Mouse (Mus musculus) yolk sac, embryonic 10.5 days (tissue): ENCODE data around the gene Adnp.

Experiments
- DNase-seq: peaks from one replicate; pipeline ENCODE4 v3.0.0-alpha.2; 2017; ENCODE audit warnings: low spot score

Gene Adnp

GRCm38 (mm10) chr2:168206725-168207644 is at the start of gene Adnp:
TSS of gene Adnp (minus strand) at chr2:168207112.
- peak; percentile 97 for DNase-seq

DNA sequence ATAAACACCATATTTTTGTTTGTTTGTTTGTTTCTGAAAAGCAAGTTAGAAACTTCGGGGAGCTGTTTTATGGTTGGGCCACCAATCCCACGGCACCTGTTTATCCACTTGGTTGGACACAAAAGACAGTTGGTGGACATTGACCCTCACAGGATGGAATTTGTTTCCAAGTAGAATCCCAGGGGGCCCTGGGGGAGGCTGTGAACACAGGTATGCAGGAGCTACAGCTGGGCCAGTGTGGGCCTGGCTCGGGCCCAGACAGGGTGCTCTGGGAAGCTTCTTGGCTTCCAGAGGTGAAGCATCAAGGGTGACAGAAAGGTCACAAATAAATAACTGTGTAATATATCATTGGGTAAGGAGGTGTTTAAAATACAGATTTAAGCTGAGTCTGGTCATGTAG is 49.6 kb upstream of the Adnp start:
- DNase-seq: no peak

DNA sequence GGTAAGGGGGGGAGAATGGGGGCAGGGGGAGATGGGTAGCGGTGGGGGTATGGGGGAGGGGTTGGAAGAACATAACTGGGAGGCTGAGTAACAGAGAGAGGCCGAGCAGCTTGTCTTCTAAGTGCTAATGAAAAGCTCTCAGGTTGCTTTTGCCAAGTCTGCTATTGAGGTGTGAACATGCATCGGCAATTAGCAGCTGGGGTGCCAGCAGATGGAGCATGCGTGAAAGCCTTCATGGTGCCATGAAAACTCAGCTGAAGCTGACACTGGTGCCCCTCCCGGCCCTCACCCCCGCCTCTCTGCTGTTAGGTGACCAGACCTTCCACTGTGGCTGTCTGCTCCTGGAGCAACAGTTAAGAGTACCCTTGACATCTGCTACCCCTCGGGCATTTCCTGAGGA is 46.9 kb upstream of the Adnp start:
- DNase-seq: no peak

DNA sequence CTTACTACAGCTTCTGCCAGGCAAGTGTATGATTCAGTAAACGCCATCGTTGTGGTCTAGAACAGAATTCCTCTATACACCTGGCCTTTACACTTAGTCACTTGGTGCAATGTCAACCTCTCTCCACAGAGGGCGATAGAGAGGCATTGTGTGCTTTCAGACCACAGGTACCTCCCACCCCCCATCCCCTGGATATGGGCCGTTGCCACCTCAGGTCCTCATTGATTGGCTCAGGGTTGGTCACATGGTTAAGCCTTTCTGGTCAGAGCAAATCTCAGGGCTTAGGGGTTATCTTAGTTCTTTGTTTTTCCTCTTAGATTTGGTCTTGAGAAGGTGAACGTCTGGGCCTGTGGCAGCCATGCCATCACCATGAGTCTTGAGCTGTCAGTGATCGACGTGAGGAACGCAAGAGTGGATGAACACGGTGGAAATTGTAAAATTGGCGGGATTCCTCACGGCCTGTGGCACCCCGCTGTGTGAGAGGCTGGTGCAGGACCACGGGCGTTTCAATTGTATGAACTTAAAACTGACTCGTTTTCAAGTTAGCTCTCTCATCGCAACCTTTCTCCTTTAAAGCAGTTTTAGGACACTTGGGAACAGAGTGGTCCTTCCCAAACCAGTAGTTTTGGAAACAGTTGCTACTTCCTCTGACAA is 45.9 kb upstream of the Adnp start:
- peak; percentile 39 for DNase-seq

GRCm38 (mm10) chr2:168250270-168250669 is 43.4 kb upstream of the Adnp start:
- DNase-seq: peak; percentile 73

- no peak for DNase-seq
Measured at GRCm38 (mm10) chr2:168248856-168249245, 41.9 kb upstream of the Adnp start.

DNA sequence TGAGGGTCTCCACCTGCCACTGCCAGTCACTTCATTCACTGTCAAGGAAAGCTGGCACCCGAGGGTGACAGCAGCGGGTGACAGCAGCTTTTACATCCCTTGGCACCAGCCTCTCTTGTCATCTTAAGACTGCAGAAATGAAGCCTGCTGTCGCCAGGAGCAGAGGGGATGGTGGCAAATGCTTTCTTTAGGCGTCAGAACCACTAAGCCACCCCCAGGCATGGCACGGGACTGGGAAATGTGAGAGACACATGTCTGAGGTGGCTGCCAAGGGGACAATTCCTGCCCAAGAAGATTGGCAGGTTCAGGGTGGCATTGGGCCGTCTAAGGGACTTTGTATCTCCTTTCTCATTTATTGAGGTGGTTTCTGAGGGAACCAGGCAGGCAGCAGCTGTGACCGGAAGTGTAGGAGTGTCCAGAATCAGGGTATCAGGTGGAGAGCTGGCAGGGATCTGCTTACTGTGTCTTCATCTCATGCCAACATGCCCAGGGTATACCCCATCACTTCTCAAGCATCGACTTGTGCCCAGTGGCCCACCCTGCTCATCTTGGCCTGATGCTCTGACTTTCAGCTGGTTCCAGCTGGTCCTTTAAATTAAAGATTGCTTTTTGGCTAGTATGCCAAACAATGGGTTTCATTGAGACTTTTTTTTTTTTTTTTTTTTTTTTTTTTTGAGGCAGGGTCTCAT is 41.4 kb upstream of the Adnp start:
- DNase-seq: no peak

DNA sequence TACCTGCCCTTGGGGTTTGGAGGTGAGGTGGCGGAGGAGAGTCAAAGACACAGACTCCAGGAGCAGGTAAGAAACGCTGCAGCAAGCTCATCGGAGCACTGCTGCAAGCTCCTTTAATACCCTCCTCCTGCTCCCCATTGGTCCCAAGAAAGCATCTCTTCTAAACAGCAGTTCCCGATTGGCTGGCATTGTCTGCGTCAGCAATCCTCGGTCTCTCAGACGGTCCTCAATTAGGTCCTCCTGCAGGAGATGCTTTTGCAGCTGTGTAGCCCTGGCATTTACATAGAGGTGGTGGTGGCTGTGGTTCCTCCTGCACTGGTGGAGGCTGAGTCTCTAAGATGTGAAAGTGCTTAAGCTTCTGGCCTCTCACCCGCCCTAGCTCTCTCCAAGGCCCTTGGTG is 38.7 kb upstream of the Adnp start:
- no peak for DNase-seq

DNA sequence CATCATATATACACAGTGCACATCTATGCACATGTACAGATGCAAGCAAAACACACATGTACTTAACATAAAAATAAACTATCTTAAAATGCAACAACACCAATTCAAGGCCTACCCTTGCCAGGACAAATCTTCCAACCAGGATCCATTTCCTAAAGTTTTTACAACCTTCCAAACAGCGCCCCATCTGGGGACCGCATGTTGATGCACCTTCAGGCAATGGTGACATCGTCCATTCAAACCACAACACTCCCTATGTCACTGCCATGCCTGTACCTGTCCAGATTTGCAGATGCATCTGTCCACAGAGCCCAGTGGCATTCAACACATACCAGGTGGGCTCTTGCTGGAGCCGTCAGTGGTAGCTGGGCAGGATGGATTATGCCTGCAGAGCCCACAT is 36.4 kb upstream of the Adnp start:
- no peak for DNase-seq

DNA sequence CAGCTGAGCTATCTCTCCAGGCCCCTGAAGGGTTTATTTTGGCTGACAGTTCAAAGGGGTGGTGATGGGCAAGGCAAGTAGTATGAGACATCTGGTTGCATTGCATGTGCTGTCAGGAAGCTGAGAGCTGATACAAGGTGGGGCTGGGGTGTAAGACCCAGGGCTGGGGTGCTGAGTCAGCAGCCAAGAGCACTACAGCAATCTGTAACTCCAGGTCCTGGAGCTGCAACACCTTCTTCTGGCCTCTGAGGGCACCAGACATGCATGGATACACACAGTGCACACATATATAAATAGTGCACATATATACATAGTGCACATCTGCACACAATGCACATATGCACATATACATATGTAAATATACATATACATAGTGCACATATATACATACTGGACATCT is 35.9 kb upstream of the Adnp start:
- no peak for DNase-seq

DNA sequence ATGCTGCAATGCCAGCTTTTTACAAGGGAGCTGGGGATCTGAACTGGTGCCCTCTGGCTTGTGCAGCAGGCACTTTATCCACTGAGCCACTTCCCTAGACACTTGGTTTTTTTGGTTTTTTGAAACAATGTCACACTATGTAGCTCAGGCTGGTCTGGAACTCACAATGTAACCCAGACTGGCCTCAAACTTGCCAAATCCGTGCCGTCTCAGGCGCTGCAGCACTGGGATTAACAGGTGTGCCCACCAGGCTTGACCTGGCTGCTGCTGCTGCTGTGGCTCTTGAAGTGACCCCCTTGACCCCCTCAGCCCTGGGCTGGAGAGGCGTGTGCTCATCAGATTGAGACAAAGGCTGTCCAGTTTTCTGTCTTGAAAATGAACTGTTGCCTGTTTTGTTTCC is 31.4 kb upstream of the Adnp start:
- no peak for DNase-seq

DNA sequence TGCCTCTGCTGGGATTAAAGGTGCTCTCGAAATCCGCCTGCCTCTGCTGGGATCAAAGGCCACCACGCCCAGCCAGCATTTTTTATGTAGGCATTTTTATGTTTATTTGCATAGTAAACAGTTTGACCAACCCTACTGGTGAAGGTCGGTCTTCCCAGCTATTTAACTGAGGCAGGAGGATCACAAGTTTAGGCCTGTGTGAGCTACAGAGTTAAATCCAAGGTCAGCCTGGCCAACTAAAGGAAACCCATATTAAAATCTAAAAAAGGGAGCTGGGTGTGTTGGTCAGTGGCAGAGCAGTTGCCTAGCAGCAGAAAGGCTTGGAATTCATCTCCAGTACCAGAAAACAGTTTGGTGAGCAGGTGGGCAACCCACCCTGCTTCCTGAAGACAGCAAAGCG is 26.4 kb upstream of the Adnp start:
- no peak for DNase-seq

DNA sequence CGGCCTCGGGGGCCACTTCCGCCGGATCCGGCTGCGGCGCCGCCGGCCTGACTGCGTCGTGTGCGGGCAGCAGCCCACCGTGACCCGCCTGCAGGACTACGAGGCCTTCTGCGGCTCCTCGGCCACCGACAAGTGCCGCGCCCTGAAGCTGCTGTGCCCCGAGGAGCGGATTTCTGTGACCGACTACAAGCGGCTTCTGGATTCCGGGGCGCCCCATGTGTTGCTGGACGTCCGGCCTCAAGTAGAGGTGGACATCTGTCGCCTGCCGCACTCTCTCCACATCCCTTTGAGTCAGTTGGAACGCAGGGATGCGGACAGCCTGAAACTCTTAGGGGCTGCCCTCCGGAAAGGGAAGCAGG is 24.5 kb upstream of the Adnp start:
- no peak for DNase-seq

DNA sequence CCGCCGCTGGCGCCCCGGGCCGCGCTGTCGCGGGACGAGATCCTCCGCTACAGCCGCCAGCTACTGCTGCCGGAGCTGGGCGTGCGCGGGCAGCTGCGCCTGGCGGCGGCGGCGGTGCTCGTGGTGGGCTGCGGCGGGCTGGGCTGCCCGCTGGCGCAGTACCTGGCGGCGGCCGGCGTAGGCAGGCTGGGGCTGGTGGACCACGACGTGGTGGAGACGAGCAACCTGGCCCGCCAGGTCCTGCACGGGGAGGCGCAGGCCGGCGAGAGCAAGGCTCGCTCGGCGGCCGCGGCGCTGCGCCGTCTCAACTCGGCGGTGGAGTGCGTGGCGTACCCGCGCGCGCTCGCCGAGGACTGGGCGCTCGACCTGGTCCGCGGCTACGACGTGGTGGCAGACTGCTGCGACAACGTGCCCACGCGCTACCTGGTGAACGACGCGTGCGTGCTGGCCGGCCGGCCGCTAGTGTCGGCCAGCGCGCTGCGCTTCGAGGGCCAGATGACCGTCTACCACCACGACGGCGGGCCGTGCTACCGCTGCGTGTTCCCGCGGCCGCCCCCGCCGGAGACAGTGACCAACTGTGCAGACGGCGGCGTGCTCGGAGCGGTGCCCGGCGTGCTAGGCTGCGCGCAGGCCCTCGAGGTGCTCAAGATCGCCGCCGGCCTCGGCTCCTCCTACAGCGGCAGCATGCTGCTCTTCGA is 24.0 kb upstream of the Adnp start:
- DNase-seq: no peak

- DNase-seq: peak; percentile 92
Measured at GRCm38 (mm10) chr2:168230026-168230728, 23.3 kb upstream of the Adnp start, which contains the start of the genes Gm20716, Dpm1 and Mocs3. TSS of gene Gm20716 (minus strand) at chr2:168230364. TSS of gene Dpm1 (minus strand) at chr2:168230591. TSS of gene Mocs3 (plus strand) at chr2:168230622.

- DNase-seq: peak; percentile 31
Measured at GRCm38 (mm10) chr2:168229116-168230025, 22.5 kb upstream of the Adnp start.

- no peak for DNase-seq
Measured at GRCm38 (mm10) chr2:168223326-168223725, 16.4 kb upstream of the Adnp start.

DNA sequence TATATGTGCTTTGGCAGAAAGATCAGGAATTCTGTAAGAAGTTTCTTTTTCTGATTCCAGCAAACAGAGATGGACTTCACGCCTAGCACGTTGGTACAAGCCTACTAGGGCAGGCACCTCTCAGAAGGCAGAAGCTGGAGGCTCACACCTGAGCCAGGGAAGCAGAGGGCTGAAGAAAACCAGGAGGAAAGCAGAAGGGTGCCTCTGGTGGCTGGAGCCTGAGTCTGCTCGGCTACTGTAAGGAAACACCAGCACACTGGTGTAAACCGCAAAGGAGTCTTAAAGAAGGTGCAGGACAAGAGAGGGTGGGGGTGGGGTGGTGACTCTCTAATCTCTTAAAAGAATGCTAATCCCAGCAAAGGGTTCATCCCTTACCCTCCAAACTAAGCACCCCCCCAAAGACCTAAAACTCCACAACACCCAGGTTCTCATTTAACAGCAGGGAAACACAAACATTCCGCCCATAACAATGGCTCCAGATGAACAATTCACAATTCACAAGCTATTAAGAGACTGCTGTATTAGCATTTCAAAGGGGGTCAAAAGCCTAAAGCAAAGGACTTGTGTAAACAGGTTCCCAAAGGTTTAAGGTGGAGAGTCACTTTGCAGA is 7.0 kb upstream of the Adnp start:
- DNase-seq: no peak

GRCm38 (mm10) chr2:168207883-168208282 is 971 bp upstream of the Adnp start:
- no peak for DNase-seq
